Mouse (Mus musculus): ENCODE data around the gene Saysd1. TPM values are rescaled to one million over a fixed set of nuclear protein-coding genes. Genes with fewer than 3 reads are reported as not detected.

Saysd1 gene
- polyA plus RNA-seq, 1 experiment from 2014 or later: 11.8 TPM

GRCm38 (mm10) chr14:20158727-20159681 is 20.7 kb upstream of the Saysd1 start:
- Histone ChIP-seq H3K4me3 (replicated peaks) (no peak overlapping the region), H3K4me2 (no peak overlapping the region), H3K36me3 (no peaks in the 10 kb centered on the region), H3K9ac (no peak overlapping the region), H3K4me1 (peaks cover 22% of the 10 kb centered on the region), H3K27me3 (replicated peaks) (no peaks in the 10 kb centered on the region), H3K9me3 (no peaks in the 10 kb centered on the region), H3K27ac (no peak overlapping the region)
- ATAC-seq (ENCODE audit: insufficient read depth, low FRiP score, low read depth): 0 out of 2 replicates have a peak, but pooled peaks have one; percentile 9
- WGBS: 40% methylated on average over 8 of the region's 8 CpGs

GRCm38 (mm10) chr14:20157595-20157994 is 19.3 kb upstream of the Saysd1 start:
- Histone ChIP-seq H3K27ac (no peak overlapping the region), H3K4me3 (replicated peaks) (no peak overlapping the region), H3K9me3 (no peaks in the 10 kb centered on the region), H3K4me1 (peaks cover 10% of the 10 kb centered on the region), H3K36me3 (no peaks in the 10 kb centered on the region), H3K4me2 (no peak overlapping the region), H3K9ac (no peak overlapping the region), H3K27me3 (replicated peaks) (no peaks in the 10 kb centered on the region)
- WGBS: 80% methylated on average over 10 of the region's 10 CpGs
- no peak for ATAC-seq (ENCODE audit: insufficient read depth, low FRiP score, low read depth)

- 56% methylated on average over 10 of the region's 10 CpGs for WGBS
- no peaks in the 10 kb centered on the region for H3K9me3 ChIP-seq
- H3K9ac ChIP-seq: no peak overlapping the region
- H3K27me3 ChIP-seq (replicated peaks): no peaks in the 10 kb centered on the region
- H3K36me3 ChIP-seq: no peaks in the 10 kb centered on the region
- no peak overlapping the region for H3K4me3 ChIP-seq (replicated peaks)
- H3K4me1 ChIP-seq: peaks cover 9% of the 10 kb centered on the region
- no peak overlapping the region for H3K4me2 ChIP-seq
- no peak overlapping the region for H3K27ac ChIP-seq
- no peak for ATAC-seq (ENCODE audit: insufficient read depth, low FRiP score, low read depth)
Observed at GRCm38 (mm10) chr14:20155718-20156117, 17.4 kb upstream of the Saysd1 start.

GRCm38 (mm10) chr14:20154937-20155336 is 16.6 kb upstream of the Saysd1 start:
- no peak overlapping the region for H3K4me3 ChIP-seq (replicated peaks)
- peaks cover 8% of the 10 kb centered on the region for H3K4me1 ChIP-seq
- H3K4me2 ChIP-seq: no peak overlapping the region
- H3K9ac ChIP-seq: no peak overlapping the region
- H3K9me3 ChIP-seq: no peaks in the 10 kb centered on the region
- H3K27me3 ChIP-seq (replicated peaks): no peaks in the 10 kb centered on the region
- H3K36me3 ChIP-seq: no peaks in the 10 kb centered on the region
- 79% methylated on average over 4 of the region's 4 CpGs for WGBS
- no peak for ATAC-seq (ENCODE audit: insufficient read depth, low FRiP score, low read depth)
- H3K27ac ChIP-seq: no peak overlapping the region

- 30% methylated on average over 7 of the region's 7 CpGs for WGBS
- no peak overlapping the region for H3K4me2 ChIP-seq
- no peak overlapping the region for H3K9ac ChIP-seq
- H3K27me3 ChIP-seq (replicated peaks): no peaks in the 10 kb centered on the region
- H3K4me1 ChIP-seq: peaks cover under 1% of the 10 kb centered on the region; the same call in 1 of the 2 replicates
- H3K27ac ChIP-seq: no peak overlapping the region
- H3K9me3 ChIP-seq: no peaks in the 10 kb centered on the region
- H3K36me3 ChIP-seq: no peaks in the 10 kb centered on the region
- ATAC-seq (ENCODE audit: insufficient read depth, low FRiP score, low read depth): no peak
- no peak overlapping the region for H3K4me3 ChIP-seq (replicated peaks)
Observed at GRCm38 (mm10) chr14:20154245-20154644, 15.9 kb upstream of the Saysd1 start.

- Histone ChIP-seq H3K36me3 (no peaks in the 10 kb centered on the region), H3K4me1 (0 out of 2 replicates have a peak, but pooled peaks cover 3% of the 10 kb centered on the region), H3K4me3 (replicated peaks) (no peak overlapping the region), H3K27me3 (replicated peaks) (no peaks in the 10 kb centered on the region), H3K9ac (no peak overlapping the region), H3K4me2 (no peak overlapping the region), H3K27ac (no peak overlapping the region), H3K9me3 (no peaks in the 10 kb centered on the region)
- WGBS: 76% methylated on average over 22 of the region's 22 CpGs
- ATAC-seq (ENCODE audit: insufficient read depth, low FRiP score, low read depth): no peak
Observed at GRCm38 (mm10) chr14:20149127-20150080, 11.1 kb upstream of the Saysd1 start.

GRCm38 (mm10) chr14:20148514-20148913 is 10.2 kb upstream of the Saysd1 start:
- Histone ChIP-seq H3K4me2 (no peak overlapping the region), H3K4me1 (0 out of 2 replicates have a peak, but pooled peaks cover 3% of the 10 kb centered on the region), H3K4me3 (replicated peaks) (no peak overlapping the region), H3K27ac (no peak overlapping the region), H3K27me3 (replicated peaks) (no peaks in the 10 kb centered on the region), H3K36me3 (no peaks in the 10 kb centered on the region), H3K9me3 (no peaks in the 10 kb centered on the region), H3K9ac (no peak overlapping the region)
- no peak for ATAC-seq (ENCODE audit: insufficient read depth, low FRiP score, low read depth)
- 66% methylated on average over 11 of the region's 11 CpGs for WGBS

GRCm38 (mm10) chr14:20147854-20148253 is 9.5 kb upstream of the Saysd1 start:
- Histone ChIP-seq H3K36me3 (no peaks in the 10 kb centered on the region), H3K9ac (no peak overlapping the region), H3K27ac (no peak overlapping the region), H3K4me1 (0 out of 2 replicates have a peak, but pooled peaks cover 3% of the 10 kb centered on the region), H3K4me2 (no peak overlapping the region), H3K9me3 (no peaks in the 10 kb centered on the region), H3K27me3 (replicated peaks) (no peaks in the 10 kb centered on the region), H3K4me3 (replicated peaks) (no peak overlapping the region)
- ATAC-seq (ENCODE audit: insufficient read depth, low FRiP score, low read depth): no peak
- WGBS: 84% methylated on average over 7 of the region's 7 CpGs

GRCm38 (mm10) chr14:20144093-20144492 is 5.8 kb upstream of the Saysd1 start:
- Histone ChIP-seq H3K4me2 (no peak overlapping the region), H3K4me1 (0 out of 2 replicates have a peak, but pooled peaks cover 3% of the 10 kb centered on the region), H3K4me3 (replicated peaks) (no peak overlapping the region), H3K9ac (no peak overlapping the region), H3K27ac (no peak overlapping the region), H3K27me3 (replicated peaks) (no peaks in the 10 kb centered on the region), H3K9me3 (no peaks in the 10 kb centered on the region), H3K36me3 (no peaks in the 10 kb centered on the region)
- 70% methylated on average over 4 of the region's 4 CpGs for WGBS
- ATAC-seq (ENCODE audit: insufficient read depth, low FRiP score, low read depth): no peak

GRCm38 (mm10) chr14:20134965-20135671 is 3.2 kb downstream of the Saysd1 start:
- H3K9ac ChIP-seq: no peak overlapping the region
- H3K27me3 ChIP-seq (replicated peaks): no peaks in the 10 kb centered on the region
- no peaks in the 10 kb centered on the region for H3K9me3 ChIP-seq
- ATAC-seq (ENCODE audit: insufficient read depth, low FRiP score, low read depth): no peak
- no peaks in the 10 kb centered on the region for H3K36me3 ChIP-seq
- H3K4me3 ChIP-seq (replicated peaks): no peak overlapping the region
- 77% methylated on average over 10 of the region's 10 CpGs for WGBS
- H3K27ac ChIP-seq: no peak overlapping the region
- H3K4me1 ChIP-seq: no peaks in the 10 kb centered on the region
- H3K4me2 ChIP-seq: no peak overlapping the region

GRCm38 (mm10) chr14:20128162-20128561 is 10.2 kb downstream of the Saysd1 start:
- Histone ChIP-seq H3K9me3 (no peaks in the 10 kb centered on the region), H3K36me3 (no peaks in the 10 kb centered on the region), H3K9ac (no peak overlapping the region), H3K27me3 (replicated peaks) (no peaks in the 10 kb centered on the region), H3K4me1 (no peaks in the 10 kb centered on the region), H3K27ac (no peak overlapping the region), H3K4me3 (replicated peaks) (no peak overlapping the region), H3K4me2 (no peak overlapping the region)
- no peak for ATAC-seq (ENCODE audit: insufficient read depth, low FRiP score, low read depth)
- WGBS: 76% methylated on average over 6 of the region's 6 CpGs
